Mouse (Mus musculus) ES-Bruce4 (cell line): ENCODE data around the gene Ttn.

Experiments used
- CTCF ChIP-seq: IDR thresholded peaks from one replicate; pipeline ENCODE4 v1.8.1; 2011; ENCODE audit warnings: low read depth, low read length
- POLR2A ChIP-seq: IDR thresholded peaks from one replicate; pipeline ENCODE4 v1.8.1; 2011; ENCODE audit warnings: low read length; ENCODE audit not compliant: insufficient read depth

DNA sequence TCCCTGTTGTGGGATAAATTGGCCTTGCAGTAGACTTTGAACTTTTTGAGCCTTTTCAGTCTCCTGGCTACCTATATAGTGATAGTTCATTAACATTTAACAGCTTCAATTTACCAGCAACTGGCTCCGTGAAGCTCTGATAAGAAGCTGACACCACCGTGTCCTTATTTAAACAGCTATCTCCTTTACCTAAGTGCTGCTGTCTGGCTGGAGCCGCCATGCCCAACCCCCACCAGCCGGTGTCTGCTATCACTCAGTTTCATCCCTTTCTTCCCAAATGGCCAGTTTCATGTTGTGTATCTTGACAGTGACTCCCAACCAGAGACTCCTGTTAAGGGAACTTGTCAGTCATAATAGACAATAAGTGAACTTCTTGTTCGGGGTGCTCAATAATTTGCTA, 1.3 kb upstream of the Ttn start:
- TF ChIP-seq CTCF (no peak), POLR2A (no peak)
